Mouse (Mus musculus) heart, postnatal 25 days (tissue): ENCODE results near the gene E2f3. TPM values are rescaled to one million over a fixed set of nuclear protein-coding genes. Genes with fewer than 3 reads are reported as not detected.

ENCODE experiments used
- total RNA-seq, 2 experiments: library from RNA; stranded (reverse); gene quantifications; 2 replicates each; pipeline ENCODE4 v1.2.3; 2021

E2f3 gene
- total RNA-seq, 2 experiments from 2014 or later = 5.3 to 5.6 TPM

Other genes starting within 250 kb of the E2f3 start
- gene Cdkal1, start 130.4 kb downstream of the E2f3 start, total RNA-seq = 10 to 100 TPM; 33.7 to 34.2 TPM
- gene Mboat1, start 150.4 kb upstream of the E2f3 start, total RNA-seq = 1 to 10 TPM in 1 of 2 experiments, under 1 TPM in 1; 0.99 to 2.7 TPM